Comparison of ENCODE assay signal across 26 mouse cellular contexts in the genomic region with DNA sequence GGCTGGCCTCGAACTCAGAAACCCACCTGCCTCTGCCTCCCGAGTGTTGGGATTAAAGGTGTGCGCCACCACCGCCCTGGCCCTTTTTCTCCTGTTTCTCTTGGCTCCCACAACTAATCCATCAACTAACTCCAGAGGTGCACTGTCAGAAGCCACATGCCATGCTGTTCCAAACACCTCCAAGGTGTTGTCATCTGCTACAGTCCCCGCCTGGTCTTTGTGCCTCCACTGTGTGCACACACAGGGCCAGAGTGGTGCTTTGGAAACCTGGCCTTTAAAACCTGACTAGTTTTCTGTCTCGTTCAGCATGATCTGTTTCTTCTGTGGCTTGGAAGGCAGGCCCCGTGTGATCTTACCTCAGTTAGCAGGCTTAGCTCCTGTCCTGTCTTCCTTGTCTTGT.
"Had no signal": no experiment of that assay in that cellular context is flagged by ENCODE, and none has a peak within 500 bp of the region (broad histone marks: within the 10 kb centered on the region; RNA-seq: fewer than 3 reads in every experiment).

No protein-coding gene starts in this region.

- DNase-seq: gastrocnemius, adult 2 months; gastrocnemius, postnatal 10 days; gastrocnemius, postnatal 25 days; kidney, adult 18-20 months; kidney, adult 8-10 months; kidney, postnatal 10 days; kidney, postnatal 25 days; kidney, postnatal 4 days; liver; liver, embryonic 13.5 days; liver, postnatal 0 days; lung, adult 2 months had no signal

- ATAC-seq: forebrain, embryonic 16.5 days; hindbrain, embryonic 16.5 days; inflammation-experienced regulatory T-cells, adult 6 months; intestine, embryonic 15.5 days; intestine, postnatal 0 days; liver, postnatal 0 days had no signal

- H3K4me1 ChIP-seq: hindbrain, embryonic 10.5 days; hindbrain, embryonic 12.5 days; intestine, embryonic 15.5 days; limb, embryonic 10.5 days; limb, embryonic 12.5 days had no signal

- H3K4me2 ChIP-seq: hindbrain, embryonic 12.5 days; hindbrain, embryonic 14.5 days; intestine, embryonic 15.5 days; limb, embryonic 12.5 days; liver, embryonic 11.5 days; liver, embryonic 13.5 days; liver, embryonic 15.5 days had no signal

- H3K4me3 ChIP-seq: gastrocnemius, adult 2 months; hindbrain, embryonic 10.5 days; hindbrain, embryonic 12.5 days; intestine, embryonic 15.5 days; layer of hippocampus, adult 2 months; left cerebral cortex, adult 2 months; limb, embryonic 10.5 days; limb, embryonic 12.5 days; liver, embryonic 13.5 days; liver, embryonic 15.5 days had no signal

- H3K27me3 ChIP-seq: hindbrain, embryonic 12.5 days; intestine, embryonic 15.5 days; limb, embryonic 12.5 days; liver, embryonic 13.5 days; liver, embryonic 15.5 days had no signal

- H3K36me3 ChIP-seq: liver, embryonic 13.5 days; liver, embryonic 15.5 days had no signal

- H3K9ac ChIP-seq: hindbrain, embryonic 12.5 days; hindbrain, embryonic 14.5 days; intestine, embryonic 15.5 days; limb, embryonic 12.5 days; liver, embryonic 13.5 days; liver, embryonic 15.5 days; liver, postnatal 0 days had no signal

- H3K27ac ChIP-seq: gastrocnemius, adult 2 months; hindbrain, embryonic 10.5 days; hindbrain, embryonic 12.5 days; hindbrain, embryonic 14.5 days; intestine, embryonic 15.5 days; layer of hippocampus, adult 2 months; left cerebral cortex, adult 2 months; limb, embryonic 10.5 days; limb, embryonic 12.5 days; liver, embryonic 13.5 days; liver, embryonic 15.5 days had no signal

- H3K9me3 ChIP-seq: hindbrain, embryonic 10.5 days; hindbrain, embryonic 12.5 days; intestine, embryonic 15.5 days; limb, embryonic 10.5 days; limb, embryonic 12.5 days; liver, embryonic 13.5 days; liver, embryonic 15.5 days had no signal
